Mouse (Mus musculus) stomach, postnatal 0 days (tissue): ENCODE results near the gene Adgra1.
A peak's percentile ranks its signal among the peaks of the same experiment; 100 is the strongest.

ENCODE experiments used
- CTCF ChIP-seq: IDR thresholded peaks from 2 replicates; pipeline ENCODE4 v1.5.1; 2016; ENCODE audit warnings: antibody characterized with exemption, low read depth, mild to moderate bottlenecking, moderate library complexity
- EP300 ChIP-seq: optimal IDR thresholded peaks from 2 replicates; pipeline ENCODE3; 2016; ENCODE audit warnings: antibody characterized with exemption

DNA sequence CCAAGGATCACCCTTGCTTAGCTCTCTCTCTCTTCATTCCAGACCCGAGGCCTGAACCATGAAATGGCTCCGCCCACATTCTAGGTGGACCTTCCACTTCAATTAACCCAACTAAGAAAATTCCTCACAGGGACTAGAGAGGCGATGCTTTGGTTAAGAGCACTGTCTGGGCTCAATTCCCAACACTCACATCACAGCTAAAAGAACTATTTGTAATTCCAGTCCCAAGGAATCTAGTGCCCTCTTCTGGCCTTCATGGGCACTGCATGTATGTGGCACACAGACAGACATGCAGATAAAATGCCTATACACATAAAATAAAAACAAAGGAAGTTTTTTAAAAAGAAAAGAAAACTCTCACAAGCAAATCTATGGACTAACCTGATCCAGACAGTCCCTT, 27.4 kb downstream of the Adgra1 start:
- TF ChIP-seq EP300 (no peak), CTCF (peak; percentile 87)
